Mouse (Mus musculus) ES-Bruce4 (cell line): ENCODE data around the gene Rabac1.

Source experiments
- CTCF ChIP-seq: IDR thresholded peaks from one replicate; pipeline ENCODE4 v1.8.1; 2011; ENCODE audit warnings: low read depth, low read length
- POLR2A ChIP-seq: IDR thresholded peaks from one replicate; pipeline ENCODE4 v1.8.1; 2011; ENCODE audit warnings: low read length; ENCODE audit not compliant: insufficient read depth

- TF ChIP-seq CTCF = peak; percentile 26
- no peak for TF ChIP-seq POLR2A
Observed at GRCm38 (mm10) chr7:24974893-24975595, 2.5 kb upstream of the Rabac1 start.
